Mouse (Mus musculus): Measurements from ENCODE around the gene Eif3k. TPM values are rescaled to one million over a fixed set of nuclear protein-coding genes. Genes with fewer than 3 reads are reported as not detected.

The Eif3k gene
- polyA plus RNA-seq, 1 experiment: 218 TPM

DNA sequence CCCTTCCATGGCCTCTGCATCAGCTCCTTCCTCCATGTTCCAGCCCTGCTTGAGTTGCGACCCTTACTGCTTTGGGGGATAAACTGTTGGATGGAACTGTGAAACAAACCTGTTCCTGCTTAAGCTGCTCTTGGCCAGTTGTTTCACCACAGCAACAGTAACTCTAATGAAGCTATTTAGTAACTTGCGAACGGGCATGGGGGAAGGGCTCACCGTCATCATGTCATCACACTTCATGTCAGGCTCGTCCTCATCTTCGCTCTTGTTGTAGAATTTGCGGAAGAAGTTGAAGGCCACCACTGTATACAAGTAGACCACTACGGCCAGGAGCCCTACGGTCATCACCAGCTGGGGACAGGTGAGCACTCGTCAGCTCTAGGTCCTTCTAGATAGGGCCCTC lies 26.5 kb upstream of the Eif3k start:
- Histone ChIP-seq H3K4me3 (ENCODE audit: extremely low read depth, insufficient read depth, insufficient read length) (peak overlapping the region; percentile 36), H3K27ac (ENCODE audit: insufficient read depth, low read length) (peak overlapping the region; percentile 96)

DNA sequence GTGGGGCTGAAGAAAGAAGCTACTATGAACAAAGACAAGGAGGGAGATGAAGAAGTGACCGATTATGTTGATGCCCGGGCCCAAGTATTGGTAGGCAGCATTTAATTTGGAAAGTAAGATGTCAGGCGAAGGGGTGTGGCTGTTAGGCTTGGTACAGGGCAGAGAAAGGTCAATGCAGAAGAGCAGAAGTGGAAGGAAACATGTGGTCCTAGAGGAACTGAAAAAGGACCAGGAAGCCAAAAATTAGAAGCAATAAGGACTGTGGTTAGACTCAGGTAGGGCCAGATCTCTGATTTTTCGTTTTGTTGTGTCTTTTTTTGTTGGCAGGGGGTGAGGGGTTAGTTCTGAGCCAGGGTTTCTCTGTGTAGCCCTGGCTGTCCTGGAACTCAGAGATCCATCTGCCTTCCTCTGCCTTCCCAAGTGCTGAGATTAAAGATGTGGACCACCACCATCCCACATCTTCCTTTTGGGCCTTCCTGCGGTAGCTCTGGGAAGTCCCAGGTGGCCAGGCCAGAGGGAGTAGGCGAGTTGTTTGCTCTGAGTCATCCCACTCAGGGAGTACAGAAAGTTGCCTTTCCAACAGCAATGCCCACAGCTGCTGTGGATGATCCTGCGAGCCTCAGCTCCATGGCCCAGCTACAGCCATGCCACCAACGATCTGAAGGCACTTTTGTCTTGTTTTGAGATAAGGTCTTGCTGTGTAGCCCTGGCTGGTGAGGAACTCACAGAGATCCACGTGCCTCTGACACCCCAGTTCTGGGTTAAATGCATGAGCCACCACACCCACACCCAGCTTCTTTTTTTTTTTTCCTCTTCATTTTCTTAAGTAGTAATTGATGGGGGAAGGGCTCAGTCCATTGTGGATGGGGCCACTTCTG lies 25.8 kb upstream of the Eif3k start:
- Histone ChIP-seq H3K27me3 (ENCODE audit: control insufficient read depth, insufficient read depth, low read length) (no peaks in the 10 kb centered on the region), H3K36me3 (ENCODE audit: control insufficient read depth, insufficient read depth, low read length) (peaks cover 9% of the 10 kb centered on the region; the same call in 1 of the 2 replicates), H3K27ac (ENCODE audit: insufficient read depth, low read length) (peak overlapping the region; percentile 96), H3K4me3 (ENCODE audit: extremely low read depth, insufficient read depth, insufficient read length) (peak overlapping the region; percentile 36), H3K4me1 (ENCODE audit: control insufficient read depth, insufficient read depth, insufficient read length) (peaks cover 29% of the 10 kb centered on the region)
- DNase-seq (ENCODE audit: low read depth in 1 of 2, low spot score in 2 of 2): peak; percentile 41 to 53
- 28% methylated on average over 9 of the region's 9 CpGs for WGBS
- no peak for TF ChIP-seq POLR2A (IDR thresholded peaks at IDR 0.05; ENCODE audit: low read depth, low read length)
- TF ChIP-seq CTCF (IDR thresholded peaks at IDR 0.05; ENCODE audit: extremely low read depth, insufficient read depth, insufficient read length, insufficient replicate concordance): no peak

More for the DNA sequence above, 26.5 kb upstream of the Eif3k start:
- TF ChIP-seq CTCF (IDR thresholded peaks at IDR 0.05; ENCODE audit: extremely low read depth, insufficient read depth, insufficient read length, insufficient replicate concordance): no peak
- TF ChIP-seq POLR2A (IDR thresholded peaks at IDR 0.05; ENCODE audit: low read depth, low read length): no peak
- peaks cover 5% of the 10 kb centered on the region; the same call in 1 of the 2 replicates for H3K36me3 ChIP-seq (ENCODE audit: control insufficient read depth, insufficient read depth, low read length)
- DNase-seq (ENCODE audit: low read depth in 1 of 2, low spot score in 2 of 2): no peak
- H3K4me1 ChIP-seq (ENCODE audit: control insufficient read depth, insufficient read depth, insufficient read length): peaks cover 29% of the 10 kb centered on the region
- WGBS: 89% methylated on average over 10 of the region's 10 CpGs
- H3K27me3 ChIP-seq (ENCODE audit: control insufficient read depth, insufficient read depth, low read length): no peaks in the 10 kb centered on the region

DNA sequence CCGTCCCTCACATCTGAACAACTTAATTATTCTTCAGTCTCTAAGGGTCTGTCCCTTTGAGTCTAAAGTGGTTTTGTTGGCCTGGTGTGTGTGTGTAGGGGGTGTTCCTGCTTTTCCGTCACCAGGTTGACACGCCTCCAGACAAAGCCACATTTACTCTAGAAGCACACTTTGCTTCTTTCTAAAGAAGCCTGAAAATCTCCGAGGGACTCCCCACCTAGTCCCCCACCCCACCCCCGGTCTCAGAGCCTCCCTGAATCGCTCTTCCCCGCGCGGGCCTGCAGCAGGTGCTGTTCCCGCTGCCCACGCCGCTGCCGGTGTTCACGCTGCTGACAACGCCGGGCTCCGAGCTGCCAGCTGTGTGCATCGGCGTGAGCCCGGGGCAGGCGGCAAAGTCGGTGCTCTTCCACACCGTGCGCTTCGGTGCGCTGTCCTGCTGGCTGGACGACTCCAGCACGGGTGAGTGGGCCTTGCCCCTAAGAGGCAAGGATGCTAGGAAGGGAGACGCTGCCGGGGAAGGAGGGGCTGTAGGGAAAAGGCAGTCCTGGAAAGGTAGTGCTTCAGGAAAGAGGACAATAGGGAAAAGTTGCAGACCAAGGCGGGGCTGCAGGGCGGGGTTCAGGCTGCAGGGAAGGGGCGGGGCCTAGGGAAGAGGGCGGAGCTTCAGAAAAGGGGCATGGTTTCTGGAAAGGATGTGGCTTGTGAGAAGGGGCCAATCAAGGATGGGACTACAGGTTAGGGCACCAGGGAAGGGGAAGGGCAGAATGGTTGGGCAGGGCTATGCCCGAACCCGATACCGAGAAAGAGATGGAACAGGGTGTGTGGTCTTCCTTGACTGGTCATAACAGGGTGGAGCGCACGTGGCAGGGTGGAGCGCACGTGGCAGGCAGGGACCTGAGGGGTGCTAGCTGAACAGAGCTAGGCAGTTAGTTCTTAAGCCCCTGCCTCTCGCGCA lies 19.3 kb upstream of the Eif3k start:
- Histone ChIP-seq H3K27me3 (ENCODE audit: control insufficient read depth, insufficient read depth, low read length) (no peaks in the 10 kb centered on the region), H3K4me1 (ENCODE audit: control insufficient read depth, insufficient read depth, insufficient read length) (peaks cover 21% of the 10 kb centered on the region), H3K27ac (ENCODE audit: insufficient read depth, low read length) (peak overlapping the region; percentile 87), H3K36me3 (ENCODE audit: control insufficient read depth, insufficient read depth, low read length) (peaks cover 25% of the 10 kb centered on the region), H3K4me3 (ENCODE audit: extremely low read depth, insufficient read depth, insufficient read length) (peak overlapping the region; percentile 58; the same call in 1 of the 2 replicates)
- peak; percentile 69 to 88 for DNase-seq (ENCODE audit: low read depth in 1 of 2, low spot score in 2 of 2)
- 4% methylated on average over 43 of the region's 43 CpGs for WGBS
- TF ChIP-seq CTCF (IDR thresholded peaks at IDR 0.05; ENCODE audit: extremely low read depth, insufficient read depth, insufficient read length, insufficient replicate concordance) (no peak), POLR2A (IDR thresholded peaks at IDR 0.05; ENCODE audit: low read depth, low read length) (no peak)

DNA sequence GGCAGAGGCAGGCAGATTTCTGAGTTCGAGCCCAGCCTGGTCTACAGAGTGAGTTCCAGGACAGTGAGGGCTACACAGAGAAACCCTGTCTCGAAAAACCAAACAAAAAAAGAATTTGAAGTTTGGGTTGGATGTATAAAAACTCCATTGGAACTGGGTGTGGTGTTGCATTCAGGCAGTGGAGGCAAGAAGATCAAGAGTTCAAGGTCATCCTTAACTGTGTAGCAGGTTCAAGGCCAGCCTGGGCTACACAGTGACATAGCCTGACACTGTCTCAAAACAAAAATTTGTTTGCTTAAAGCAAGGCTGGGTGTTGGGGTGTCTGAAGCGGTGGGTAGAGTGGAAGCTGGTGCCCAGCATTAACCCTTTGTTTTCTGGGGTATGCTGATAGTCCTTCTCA lies 11.7 kb upstream of the Eif3k start:
- peaks cover 58% of the 10 kb centered on the region for H3K36me3 ChIP-seq (ENCODE audit: control insufficient read depth, insufficient read depth, low read length)
- 88% methylated on average over 3 of the region's 3 CpGs for WGBS

DNA sequence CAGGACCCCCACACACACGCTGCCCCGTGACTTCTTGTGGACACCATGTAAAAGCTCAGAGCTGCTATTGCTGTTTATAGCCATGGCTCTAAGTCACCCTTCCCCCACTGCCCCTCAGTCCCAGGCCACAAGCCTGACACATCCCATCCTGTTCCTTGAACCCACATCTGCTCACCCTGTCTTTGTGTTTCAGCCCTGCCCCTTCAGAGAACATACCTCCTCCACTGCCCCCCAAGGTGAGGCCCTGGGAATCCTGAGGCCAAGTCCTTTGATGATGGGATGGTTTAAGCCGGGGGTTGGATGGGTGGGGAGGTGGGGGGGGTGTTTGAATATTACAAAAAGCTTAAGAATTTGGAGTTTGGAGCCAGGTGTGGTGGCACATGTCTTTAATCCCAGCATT lies 11.3 kb upstream of the Eif3k start:
- TF ChIP-seq POLR2A (IDR thresholded peaks at IDR 0.05; ENCODE audit: low read depth, low read length) (no peak), CTCF (IDR thresholded peaks at IDR 0.05; ENCODE audit: extremely low read depth, insufficient read depth, insufficient read length, insufficient replicate concordance) (no peak)
- DNase-seq (ENCODE audit: low read depth in 1 of 2, low spot score in 2 of 2): no peak
- Histone ChIP-seq H3K27me3 (ENCODE audit: control insufficient read depth, insufficient read depth, low read length) (no peaks in the 10 kb centered on the region), H3K27ac (ENCODE audit: insufficient read depth, low read length) (no peak overlapping the region), H3K4me3 (ENCODE audit: extremely low read depth, insufficient read depth, insufficient read length) (no peak overlapping the region), H3K36me3 (ENCODE audit: control insufficient read depth, insufficient read depth, low read length) (peaks cover 62% of the 10 kb centered on the region), H3K4me1 (ENCODE audit: control insufficient read depth, insufficient read depth, insufficient read length) (no peaks in the 10 kb centered on the region)
- 91% methylated on average over 3 of the region's 3 CpGs for WGBS

More for the DNA sequence above, 11.7 kb upstream of the Eif3k start:
- no peak overlapping the region for H3K4me3 ChIP-seq (ENCODE audit: extremely low read depth, insufficient read depth, insufficient read length)
- no peak overlapping the region for H3K27ac ChIP-seq (ENCODE audit: insufficient read depth, low read length)
- no peak for TF ChIP-seq CTCF (IDR thresholded peaks at IDR 0.05; ENCODE audit: extremely low read depth, insufficient read depth, insufficient read length, insufficient replicate concordance)
- no peak for TF ChIP-seq POLR2A (IDR thresholded peaks at IDR 0.05; ENCODE audit: low read depth, low read length)
- H3K27me3 ChIP-seq (ENCODE audit: control insufficient read depth, insufficient read depth, low read length): no peaks in the 10 kb centered on the region
- H3K4me1 ChIP-seq (ENCODE audit: control insufficient read depth, insufficient read depth, insufficient read length): no peaks in the 10 kb centered on the region
- DNase-seq (ENCODE audit: low read depth in 1 of 2, low spot score in 2 of 2): no peak

DNA sequence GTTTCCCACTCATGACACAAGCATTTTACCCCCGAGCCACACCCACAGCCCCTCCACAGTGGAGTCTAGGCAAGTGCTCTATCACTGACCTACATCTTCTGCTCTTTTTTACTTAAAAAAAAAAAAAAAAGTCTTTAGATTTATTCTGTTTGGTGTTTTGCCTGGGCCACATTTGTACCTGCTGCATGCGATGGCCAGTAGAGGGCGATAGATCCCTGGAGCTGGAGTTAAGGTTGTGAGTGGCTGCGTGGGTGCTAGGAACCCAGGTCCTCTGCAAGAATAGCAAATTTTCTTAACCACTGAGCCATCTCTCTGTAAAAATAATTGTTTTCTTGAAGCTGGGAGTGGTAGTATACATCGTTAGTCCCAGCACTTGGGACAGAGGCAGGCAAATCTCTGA lies 10.0 kb upstream of the Eif3k start:
- peaks cover 68% of the 10 kb centered on the region for H3K36me3 ChIP-seq (ENCODE audit: control insufficient read depth, insufficient read depth, low read length)
- TF ChIP-seq POLR2A (IDR thresholded peaks at IDR 0.05; ENCODE audit: low read depth, low read length) (no peak), CTCF (IDR thresholded peaks at IDR 0.05; ENCODE audit: extremely low read depth, insufficient read depth, insufficient read length, insufficient replicate concordance) (peak; percentile 59; the same call in 1 of the 2 replicates)

More for the DNA sequence above, 10.0 kb upstream of the Eif3k start:
- Histone ChIP-seq H3K4me1 (ENCODE audit: control insufficient read depth, insufficient read depth, insufficient read length) (no peaks in the 10 kb centered on the region), H3K27me3 (ENCODE audit: control insufficient read depth, insufficient read depth, low read length) (no peaks in the 10 kb centered on the region), H3K27ac (ENCODE audit: insufficient read depth, low read length) (no peak overlapping the region), H3K4me3 (ENCODE audit: extremely low read depth, insufficient read depth, insufficient read length) (no peak overlapping the region)
- 93% methylated on average over 5 of the region's 5 CpGs for WGBS
- no peak for DNase-seq (ENCODE audit: low read depth in 1 of 2, low spot score in 2 of 2)

Measured in spleen, adult 2 months (tissue).